13 mouse cellular contexts compared by ENCODE assay signal in the genomic region with DNA sequence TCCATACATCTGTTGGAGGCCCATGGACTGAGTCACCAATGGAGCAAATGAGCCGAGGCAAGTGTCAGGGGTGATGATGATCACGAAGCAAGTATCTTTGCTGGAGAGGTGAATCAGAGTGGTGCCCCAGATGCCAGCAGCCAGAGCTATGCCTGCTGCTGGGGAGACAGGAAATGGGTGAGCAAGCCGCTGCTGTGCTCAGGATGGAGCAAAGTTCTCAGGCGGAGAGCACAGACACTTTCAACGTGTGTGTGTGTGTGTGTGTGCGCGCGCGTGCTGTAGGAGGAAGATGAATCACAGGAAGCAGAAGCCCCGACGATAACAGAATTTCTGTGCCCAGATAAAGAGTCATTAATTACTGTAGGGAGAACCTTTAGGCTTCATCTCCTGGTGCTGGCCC. TPM values are rescaled to one million over a fixed set of nuclear protein-coding genes. Genes with fewer than 3 reads are reported as not detected.
DNase-seq lines count a peak whose midpoint lies in the region; ATAC-seq and TF ChIP-seq lines count a peak whose summit lies in the region.
"Had no signal": no experiment of that assay in that cellular context is flagged by ENCODE, and none has a peak within 500 bp of the region (broad histone marks: within the 10 kb centered on the region; RNA-seq: fewer than 3 reads in every experiment).

No protein-coding gene starts in this region.

- peak; percentile 48 to 55 for TF ChIP-seq EP300 in MEL (IDR thresholded peaks at IDR 0.05; ENCODE audit: low read depth in 1 of 2, low read length in 2 of 2)

- no peak for TF ChIP-seq POLR2A in kidney, adult 2 months (IDR thresholded peaks at IDR 0.05; ENCODE audit: low read depth, low read length)
- TF ChIP-seq POLR2A in MEL (IDR thresholded peaks at IDR 0.05; ENCODE audit: control insufficient read depth in 1 of 2, insufficient read depth in 1 of 2, low read depth in 1 of 2, low read length in 2 of 2, poor library complexity in 1 of 2): no peak
- TF ChIP-seq POLR2A in thymus, adult 2 months (IDR thresholded peaks at IDR 0.05; ENCODE audit: control insufficient read depth, extremely low read depth, insufficient read depth, low read length, poor library complexity): peak; percentile 77

- no peak overlapping the region for H3K4me3 ChIP-seq in kidney, adult 2 months (ENCODE audit: insufficient read depth, low read depth, low read length)
- H3K4me3 ChIP-seq in kidney, embryonic 14.5 days (ENCODE audit: low read length): no peak overlapping the region
- H3K4me3 ChIP-seq in MEL (ENCODE audit: control insufficient read depth in 1 of 2, insufficient read depth in 1 of 2, low read depth in 2 of 2, low read length in 2 of 2): no peak overlapping the region
- peak overlapping the region; percentile 66 for H3K4me3 ChIP-seq in thymus, adult 2 months (ENCODE audit: control insufficient read depth, insufficient read depth, low read length)
- H3K4me3 ChIP-seq: limb, embryonic 13.5 days had no signal

- no peaks in the 10 kb centered on the region for H3K4me1 ChIP-seq in kidney, adult 2 months (ENCODE audit: control insufficient read depth, insufficient read depth, low read length)
- no peaks in the 10 kb centered on the region for H3K4me1 ChIP-seq in kidney, embryonic 14.5 days (ENCODE audit: control insufficient read depth, insufficient read depth, low read length)
- no peaks in the 10 kb centered on the region for H3K4me1 ChIP-seq in MEL (ENCODE audit: control insufficient read depth in 1 of 2, insufficient read depth in 2 of 2, low read length in 2 of 2)
- peaks cover 31% of the 10 kb centered on the region for H3K4me1 ChIP-seq in thymus, adult 2 months (replicated peaks; ENCODE audit: control insufficient read depth, insufficient read depth, low read length)

- no peak overlapping the region for H3K9ac ChIP-seq in kidney, embryonic 14.5 days (ENCODE audit: low read depth, low read length)
- no peak overlapping the region for H3K9ac ChIP-seq in MEL (ENCODE audit: control insufficient read depth, low read depth, low read length, poor library complexity, severe bottlenecking)
- H3K9ac ChIP-seq: limb, embryonic 13.5 days had no signal

- peak; percentile 21 for DNase-seq in kidney, adult 2 months
- peak; percentile 63 for DNase-seq in MEL (ENCODE audit: low read depth, low spot score)
- DNase-seq in lung, postnatal 14 days: peak; percentile 16
- DNase-seq in thymus, adult 2 months: peak; percentile 76
- no peak for DNase-seq in urinary bladder, postnatal 10 days (ENCODE audit: low spot score)
- DNase-seq in c-Kit-positive CD71-positive TER-119-positive erythroid progenitor cells, embryonic 14.5 days (ENCODE audit: low spot score): no peak
- DNase-seq in retina, embryonic 14.5 days (ENCODE audit: low spot score): no peak

- no peak for ATAC-seq in kidney, embryonic 14.5 days (ENCODE audit: low FRiP score, low TSS enrichment)

- H3K79me2 ChIP-seq in MEL (ENCODE audit: control insufficient read depth, insufficient read depth, low read length, poor library complexity): no peaks in the 10 kb centered on the region

- H3K4me2 ChIP-seq in kidney, embryonic 14.5 days (replicated peaks; ENCODE audit: low read depth, low read length): no peak overlapping the region
- H3K4me2 ChIP-seq: limb, embryonic 13.5 days had no signal

- no peak for TF ChIP-seq CTCF in kidney, adult 2 months (conservative IDR thresholded peaks at IDR 0.05; ENCODE audit: insufficient read depth, insufficient read length, low read depth, low read length)
- TF ChIP-seq CTCF in MEL (IDR thresholded peaks at IDR 0.05 in 2 of 3, conservative IDR thresholded peaks at IDR 0.05 in 1 of 3; ENCODE audit: control insufficient read depth in 1 of 3, insufficient read depth in 1 of 3, low read depth in 2 of 3, low read length in 3 of 3, poor library complexity in 1 of 3, severe bottlenecking in 1 of 3): no peak
- no peak for TF ChIP-seq CTCF in thymus, adult 2 months (IDR thresholded peaks at IDR 0.05; ENCODE audit: borderline replicate concordance, control insufficient read depth, extremely low read depth, insufficient read depth, low read length, poor library complexity)

- 58% methylated on average over 11 of the region's 11 CpGs for WGBS in kidney, adult 2 months
- 74% methylated on average over 11 of the region's 11 CpGs for WGBS in kidney, embryonic 14.5 days
- 8% methylated on average over 11 of the region's 11 CpGs for WGBS in thymus, adult 2 months

- no peaks in the 10 kb centered on the region for H3K9me3 ChIP-seq in kidney, embryonic 14.5 days (ENCODE audit: control insufficient read depth, low read length)
- no peaks in the 10 kb centered on the region for H3K9me3 ChIP-seq in MEL (replicated peaks; ENCODE audit: insufficient read depth, low read length)
- H3K9me3 ChIP-seq: limb, embryonic 13.5 days had no signal

- H3K36me3 ChIP-seq in kidney, adult 2 months (ENCODE audit: control insufficient read depth, insufficient read depth, low read length): no peaks in the 10 kb centered on the region
- no peaks in the 10 kb centered on the region for H3K36me3 ChIP-seq in kidney, embryonic 14.5 days (ENCODE audit: control insufficient read depth, insufficient read depth, low read length)
- peaks cover 0 to 3% of the 10 kb centered on the region in 2 experiments; a peak in 1 of 4 replicates for H3K36me3 ChIP-seq in MEL (ENCODE audit: control insufficient read depth in 1 of 2, insufficient read depth in 2 of 2, low read length in 2 of 2)
- peaks cover 29% of the 10 kb centered on the region for H3K36me3 ChIP-seq in thymus, adult 2 months (ENCODE audit: control insufficient read depth, insufficient read depth, low read length)
- H3K36me3 ChIP-seq: limb, embryonic 13.5 days had no signal

- H3K27me3 ChIP-seq in kidney, adult 2 months (replicated peaks; ENCODE audit: control insufficient read depth, insufficient read depth, low read length): no peaks in the 10 kb centered on the region
- no peaks in the 10 kb centered on the region for H3K27me3 ChIP-seq in kidney, embryonic 14.5 days (ENCODE audit: control insufficient read depth, insufficient read depth, low read length)
- peaks cover 11% of the 10 kb centered on the region in 2 experiments for H3K27me3 ChIP-seq in MEL (ENCODE audit: control insufficient read depth in 1 of 2, insufficient read depth in 2 of 2, low read length in 2 of 2)
- no peaks in the 10 kb centered on the region for H3K27me3 ChIP-seq in thymus, adult 2 months (ENCODE audit: control insufficient read depth, insufficient read depth, low read length)

- TF ChIP-seq RAD21 in MEL (IDR thresholded peaks at IDR 0.05; ENCODE audit: low read depth, low read length): no peak

- H3K27ac ChIP-seq in kidney, adult 2 months (ENCODE audit: insufficient read depth, low read depth, low read length): no peak overlapping the region
- H3K27ac ChIP-seq in kidney, embryonic 14.5 days (ENCODE audit: low read depth, low read length): no peak overlapping the region
- H3K27ac ChIP-seq in MEL (ENCODE audit: control insufficient read depth, low read depth, low read length): no peak overlapping the region
- H3K27ac ChIP-seq in thymus, adult 2 months (ENCODE audit: control insufficient read depth, insufficient read depth, low read length): peak overlapping the region; percentile 98
- H3K27ac ChIP-seq: limb, embryonic 13.5 days had no signal

TF ChIP-seq in MEL, 35 proteins besides CTCF, POLR2A, EP300 and RAD21 (continues in another document):
- TF ChIP-seq ZNF384 (IDR thresholded peaks at IDR 0.05; ENCODE audit: low read depth, low read length) (no peak), RCOR1 (IDR thresholded peaks at IDR 0.05; ENCODE audit: low read depth, low read length) (no peak), TAL1 (IDR thresholded peaks at IDR 0.05; ENCODE audit: low read length) (no peak), E2F4 (IDR thresholded peaks at IDR 0.05; ENCODE audit: borderline replicate concordance, low read depth, low read length) (no peak), ZC3H11A (IDR thresholded peaks at IDR 0.05; ENCODE audit: low read depth, low read length) (no peak), GATA1 (IDR thresholded peaks at IDR 0.05; ENCODE audit: low read depth, low read length) (peak; percentile 38; the same call in 1 of the 2 replicates), POLR2AphosphoS2 (IDR thresholded peaks at IDR 0.05; ENCODE audit: low read length) (no peak), TCF12 (IDR thresholded peaks at IDR 0.05; ENCODE audit: low read depth, low read length) (0 out of 2 replicates have a peak, but pooled peaks have one; percentile 26), NELFE (IDR thresholded peaks at IDR 0.05; ENCODE audit: low read depth, low read length) (no peak), SIN3A (IDR thresholded peaks at IDR 0.05; ENCODE audit: low read length) (no peak), BHLHE40 (IDR thresholded peaks at IDR 0.05; ENCODE audit: borderline replicate concordance, low read depth, low read length) (peak; percentile 33; the same call in 1 of the 2 replicates), UBTF (IDR thresholded peaks at IDR 0.05; ENCODE audit: borderline replicate concordance, insufficient read depth, low read depth, low read length) (no peak), MAX (IDR thresholded peaks at IDR 0.05; ENCODE audit: low read length) (no peak), NRF1 (IDR thresholded peaks at IDR 0.05; ENCODE audit: insufficient read depth, low read depth, low read length, poor library complexity, severe bottlenecking) (no peak), CHD1 (IDR thresholded peaks at IDR 0.05; ENCODE audit: low read depth, low read length) (no peak)

RNA-seq across cellular contexts. Expression of gene Dntt, which starts 1.9 kb away (rescaled TPM):
- 0.08 TPM in 1 of 2 replicates, not detected in the other for polyA plus RNA-seq in kidney, adult 2 months (2012; rRNA removed)
- 0.16 and 0.19 TPM in 2 replicates for polyA plus RNA-seq in kidney, embryonic 14.5 days (2014; fragmentation: Nextera tagmentation; extraction: Ambion mirVana)
- total RNA-seq in MEL (2012; rRNA removed): not detected in 2 replicates
- polyA plus RNA-seq in MEL (2012; ENCODE audit: insufficient read depth in 1 of 2, insufficient read length in 2 of 2, low read depth in 1 of 2, low replicate concordance in 2 of 2, missing spikeins in 1 of 2): not detected
- polyA plus RNA-seq in thymus, adult 2 months (2012; rRNA removed): 401 and 406 TPM in 2 replicates
- total RNA-seq: heart, postnatal 25 days had no signal
- polyA plus RNA-seq: limb, embryonic 13.5 days; small intestine, adult 2 months had no signal

RNA-seq across cellular contexts. Expression of gene Blnk, which starts 36.7 kb away (rescaled TPM):
- polyA plus RNA-seq in kidney, adult 2 months (2012; rRNA removed): 13.1 and 16.5 TPM in 2 replicates
- 10.5 and 11.9 TPM in 2 replicates for polyA plus RNA-seq in kidney, embryonic 14.5 days (2014; fragmentation: Nextera tagmentation; extraction: Ambion mirVana)
- total RNA-seq in MEL (2012; rRNA removed): not detected in 2 replicates
- not detected for polyA plus RNA-seq in MEL (2012; ENCODE audit: insufficient read depth in 1 of 2, insufficient read length in 2 of 2, low read depth in 1 of 2, low replicate concordance in 2 of 2, missing spikeins in 1 of 2)
- polyA plus RNA-seq in thymus, adult 2 months (2012; rRNA removed): 8.5 and 10.9 TPM in 2 replicates

RNA-seq across cellular contexts. Expression of gene Opalin, which starts 45.9 kb away (rescaled TPM):
- polyA plus RNA-seq in kidney, adult 2 months (2012; rRNA removed): not detected in 2 replicates
- polyA plus RNA-seq in kidney, embryonic 14.5 days (2014; fragmentation: Nextera tagmentation; extraction: Ambion mirVana): not detected in 2 replicates
- total RNA-seq in MEL (2012; rRNA removed): not detected in 2 replicates
- polyA plus RNA-seq in MEL (2012; ENCODE audit: insufficient read depth in 1 of 2, insufficient read length in 2 of 2, low read depth in 1 of 2, low replicate concordance in 2 of 2, missing spikeins in 1 of 2): not detected
- polyA plus RNA-seq in thymus, adult 2 months (2012; rRNA removed): 0.13 TPM in 1 of 2 replicates, not detected in the other
- total RNA-seq: heart, postnatal 25 days had no signal
- polyA plus RNA-seq: brain, embryonic 14.5 days; large intestine, adult 2 months; limb, embryonic 13.5 days; small intestine, adult 2 months had no signal

Comparison
In these comparisons a context has a peak if more than half of its experiments do, and no peak if none do; other contexts are left out.
1. DNase-seq: peak in kidney, adult 2 months (single experiment), MEL (single experiment), lung, postnatal 14 days (single experiment) and thymus, adult 2 months (single experiment); none in urinary bladder, postnatal 10 days (single experiment), c-Kit-positive CD71-positive TER-119-positive erythroid progenitor cells, embryonic 14.5 days (single experiment) and retina, embryonic 14.5 days (single experiment).
2. RNA of gene Dntt, which starts 1.9 kb away (polyA plus RNA-seq): 401 to 406 TPM in thymus, adult 2 months; 0.16 to 0.19 TPM in kidney, embryonic 14.5 days, 0.08 TPM in kidney, adult 2 months and not detected in MEL; every median in the first group is over 100 times any median in the second.